Mouse (Mus musculus) adrenal gland, postnatal 0 days (tissue): ENCODE measurements around the gene Armcx1. TPM values are rescaled to one million over a fixed set of nuclear protein-coding genes. Genes with fewer than 3 reads are reported as not detected.

Experiments
- microRNA-seq: library from miRNA; unstranded; fragments of <30 nt; microRNA quantifications from one replicate; pipeline ENCODE4, GENCODE M21; 2016; ENCODE audit warnings: borderline replicate concordance; ENCODE audit not compliant: insufficient number of aligned reads
- polyA plus RNA-seq: library from polyadenylated mRNA; unstranded; fragments of >200 nt; fragmentation: Nextera tagmentation; extraction: Ambion mirVana; gene quantifications from 2 replicates; pipeline ENCODE4 v1.2.1, GENCODE M21; 2015

Gene Armcx1
- polyA plus RNA-seq = 30.1 and 31.9 TPM in 2 replicates

GRCm38 (mm10) chrX:134717752-134718308, at the start of gene Armcx1:
Gene Armcx1, plus strand, starts transcription at chrX:134717963.

GRCm38 (mm10) chrX:134686267-134686666, 31.5 kb upstream of the Armcx1 start, which contains the start of gene Armcx4:
Gene Armcx4, plus strand, starts transcription at chrX:134686519.

DNA sequence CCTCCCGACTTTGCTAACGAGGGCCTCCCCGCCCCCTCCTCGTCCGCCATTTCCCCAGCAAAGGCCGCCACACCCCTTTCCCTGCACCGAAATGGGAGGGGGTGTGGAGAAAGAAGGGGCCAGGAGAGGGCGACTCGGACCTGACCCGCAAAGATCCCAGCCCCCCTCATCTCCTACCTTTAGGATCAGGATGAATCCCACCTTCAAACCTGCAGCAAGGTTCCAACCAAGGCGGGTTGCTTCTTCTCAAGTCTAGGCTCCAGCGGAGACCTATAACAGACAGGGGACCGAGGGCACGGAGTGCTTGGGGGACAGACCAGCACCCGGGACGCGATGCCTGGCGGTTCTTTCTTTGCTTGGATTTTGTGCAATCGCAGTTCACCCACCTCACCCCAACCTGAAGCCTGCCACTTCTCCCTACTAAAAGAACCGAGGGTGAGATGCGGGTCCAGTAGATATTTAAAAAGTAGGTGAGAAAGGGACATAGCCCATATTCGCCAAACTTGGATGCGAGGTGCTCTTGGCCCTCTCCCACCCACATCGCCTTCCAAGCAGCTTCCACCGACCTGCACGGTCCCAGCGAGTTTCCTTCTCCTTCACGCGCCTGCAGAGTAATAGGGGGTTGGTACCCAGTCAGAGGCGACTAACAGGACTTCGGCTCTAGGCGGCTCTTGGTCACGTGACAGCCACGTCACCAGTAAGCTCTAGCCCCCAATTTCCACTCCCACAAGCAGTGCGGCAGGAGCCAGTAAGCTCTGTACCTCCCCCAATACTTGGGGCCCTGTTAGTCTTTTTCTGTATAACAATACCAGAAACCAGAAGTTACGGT, 33.2 kb downstream of the Armcx1 start, which contains the start of gene Armcx6:
Gene Armcx6 (minus strand): TSS at position 654 of the 829 bp plus-strand sequence.

GRCm38 (mm10) chrX:134756434-134757292, 38.9 kb downstream of the Armcx1 start, which contains the start of gene Armcx3:
Gene Armcx3, plus strand, starts transcription at chrX:134756595.

Small RNA genes lying within 50 kb of the gene (microRNA-seq; reads per million reads assigned to microRNA genes)
- not detected for gene Mir7093

Other genes starting within 250 kb of the Armcx1 start
- gene Taf7l, start 241.5 kb upstream of the Armcx1 start, polyA plus RNA-seq = 0.13 TPM in 1 of 2 replicates, not detected in the other
- 116 and 140 TPM in 2 replicates for gene Timm8a1, start 176.1 kb upstream of the Armcx1 start, polyA plus RNA-seq
- 1.8 and 3.5 TPM in 2 replicates for gene Btk, start 134.4 kb upstream of the Armcx1 start, polyA plus RNA-seq
- 544 and 949 TPM in 2 replicates for gene Rpl36a, start 132.3 kb upstream of the Armcx1 start, polyA plus RNA-seq
- 5.0 and 8.1 TPM in 2 replicates for gene Gla, start 116.8 kb upstream of the Armcx1 start, polyA plus RNA-seq
- gene Hnrnph2, start 116.8 kb upstream of the Armcx1 start, polyA plus RNA-seq = 55.6 and 69.5 TPM in 2 replicates
- 2.3 and 2.6 TPM in 2 replicates for gene Armcx4, start 31.4 kb upstream of the Armcx1 start, polyA plus RNA-seq
- gene Armcx6, start 33.5 kb downstream of the Armcx1 start, polyA plus RNA-seq = 21.0 and 22.7 TPM in 2 replicates
- 50.8 and 53.6 TPM in 2 replicates for gene Armcx3, start 38.6 kb downstream of the Armcx1 start, polyA plus RNA-seq
- 36.8 and 38.4 TPM in 2 replicates for gene Armcx2, start 91.3 kb downstream of the Armcx1 start, polyA plus RNA-seq
- 0.52 and 0.71 TPM in 2 replicates for gene Nxf2, start 246.8 kb downstream of the Armcx1 start, polyA plus RNA-seq